Mouse (Mus musculus) common myeloid progenitor, adult 5-6 weeks (primary cell): ENCODE data around the gene Gm44965. TPM values are rescaled to one million over a fixed set of nuclear protein-coding genes. Genes with fewer than 3 reads are reported as not detected.

Experiments
- ATAC-seq: replicated peaks from 2 replicates; pipeline ENCODE4 v1.8.0; 2016; ENCODE audit warnings: low read depth, mild to moderate bottlenecking, moderate TSS enrichment, inconsistent platforms; ENCODE audit not compliant: poor library complexity, severe bottlenecking
- total RNA-seq: library from RNA; stranded (forward); fragments of 200-1000, 187-1606 nt; gene quantifications from 2 replicates; pipeline ENCODE4 v1.2.3, GENCODE M21; 2017

Gene Gm44965
- total RNA-seq: not detected in 2 replicates

DNA sequence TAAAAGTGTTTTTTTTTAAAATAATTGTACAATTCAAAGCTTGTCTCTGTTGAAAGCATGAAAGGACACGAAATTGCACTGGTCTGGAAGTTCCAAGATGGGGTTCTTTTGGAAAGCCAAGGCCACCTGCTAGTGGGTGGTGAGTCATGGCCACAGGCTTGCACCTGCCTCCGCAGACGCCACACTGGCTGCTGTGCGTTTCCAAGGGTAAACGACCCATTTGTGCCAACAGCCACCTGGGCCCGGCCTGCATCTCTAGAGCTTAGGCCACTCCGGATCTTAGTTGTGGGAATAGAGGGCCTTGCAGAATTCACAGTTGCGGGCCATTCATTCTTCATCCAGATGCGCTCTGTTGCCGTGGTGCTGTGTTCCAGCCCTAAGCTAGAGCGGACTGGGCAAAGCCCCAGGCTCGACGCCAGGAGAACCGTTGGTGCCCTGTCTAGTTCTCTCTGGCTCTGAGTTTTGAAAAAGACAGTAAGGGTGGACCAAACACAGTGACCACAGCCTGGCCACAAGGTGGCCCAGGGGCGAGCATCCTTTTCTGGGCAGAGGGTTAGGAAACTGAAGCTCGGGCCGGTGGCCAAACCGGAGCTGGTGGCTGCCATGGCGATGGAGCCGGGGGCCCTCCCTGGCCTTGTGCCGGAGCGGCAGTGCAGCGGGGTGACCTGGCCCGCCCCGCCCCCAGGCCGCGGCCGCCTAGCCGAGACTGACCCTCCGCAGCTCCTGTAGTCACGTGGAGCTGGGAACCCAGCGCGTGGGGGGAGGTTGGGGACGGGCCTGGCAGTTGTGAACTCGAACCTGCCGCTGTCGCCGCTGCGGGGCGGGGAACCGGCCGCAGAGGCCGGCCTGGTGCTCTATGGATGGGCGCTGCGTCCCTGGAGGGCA is at the start of gene Gm44965, which contains the start of gene Repin1:
TSS of gene Gm44965 (plus strand) at position 784 of the 885 bp plus-strand sequence.
TSS of gene Repin1 (plus strand) at position 726 of the 885 bp plus-strand sequence.
- ATAC-seq: peak; percentile 77

- ATAC-seq: no peak
Measured at GRCm38 (mm10) chr6:48545251-48545650, 48.5 kb upstream of the Gm44965 start.

DNA sequence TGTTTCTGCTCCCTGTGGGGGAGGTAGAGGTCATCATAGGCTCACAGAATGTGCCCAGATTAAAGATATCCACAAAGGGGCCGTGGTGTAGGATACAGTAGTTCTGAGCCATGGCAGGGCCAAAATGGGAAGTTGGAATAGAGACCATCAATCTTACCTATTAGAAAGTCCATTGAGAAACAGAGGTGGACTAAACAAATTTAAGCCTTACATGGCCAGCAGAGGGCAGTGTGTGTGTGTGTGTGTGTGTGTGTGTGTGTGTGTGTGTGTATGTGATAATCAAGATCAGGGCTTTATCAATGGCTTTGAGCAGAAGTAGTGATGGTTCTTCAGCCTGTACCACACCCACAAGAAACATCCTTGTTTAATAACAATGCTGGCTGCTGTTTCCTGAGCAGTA is 47.5 kb upstream of the Gm44965 start:
- peak; percentile 34 for ATAC-seq

DNA sequence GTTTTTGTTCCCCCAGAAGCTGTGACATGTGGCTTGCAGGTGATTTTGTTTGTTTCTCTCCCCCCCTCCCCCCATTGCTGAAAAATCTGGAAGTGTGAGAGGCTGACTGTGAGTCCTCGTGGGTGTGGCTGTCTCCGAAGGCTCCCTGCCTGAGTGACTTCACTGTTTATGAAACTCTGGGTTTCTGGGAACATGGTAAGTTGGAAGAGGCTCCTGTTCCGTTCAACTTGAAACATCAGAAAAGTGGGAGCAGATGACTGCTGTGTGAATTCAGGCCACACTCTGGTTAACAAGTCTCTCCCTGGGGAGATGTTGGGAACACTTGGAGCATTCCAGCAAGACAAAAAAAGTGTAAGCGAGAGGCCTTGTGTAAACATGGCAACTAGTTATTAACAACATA is 46.9 kb upstream of the Gm44965 start:
- ATAC-seq: no peak

DNA sequence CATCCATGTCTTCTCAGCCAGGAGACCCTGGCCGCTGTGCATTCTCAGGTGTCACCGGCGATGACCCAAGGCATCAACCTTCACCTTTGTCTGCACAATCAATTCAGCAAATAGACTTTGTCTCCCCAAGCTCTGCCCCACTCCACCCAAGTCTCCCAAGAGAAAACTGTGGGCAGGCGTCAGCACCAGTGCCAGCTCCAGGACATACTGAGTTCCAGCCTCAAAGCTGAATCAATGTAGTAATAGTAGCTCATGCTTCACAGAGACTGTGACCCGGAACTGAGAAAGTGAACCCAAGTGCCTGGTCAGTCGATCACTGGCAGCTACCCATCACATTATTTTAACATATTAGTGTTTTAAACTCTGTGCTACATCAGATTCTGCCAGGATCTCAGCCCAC is 45.4 kb upstream of the Gm44965 start:
- ATAC-seq: no peak

DNA sequence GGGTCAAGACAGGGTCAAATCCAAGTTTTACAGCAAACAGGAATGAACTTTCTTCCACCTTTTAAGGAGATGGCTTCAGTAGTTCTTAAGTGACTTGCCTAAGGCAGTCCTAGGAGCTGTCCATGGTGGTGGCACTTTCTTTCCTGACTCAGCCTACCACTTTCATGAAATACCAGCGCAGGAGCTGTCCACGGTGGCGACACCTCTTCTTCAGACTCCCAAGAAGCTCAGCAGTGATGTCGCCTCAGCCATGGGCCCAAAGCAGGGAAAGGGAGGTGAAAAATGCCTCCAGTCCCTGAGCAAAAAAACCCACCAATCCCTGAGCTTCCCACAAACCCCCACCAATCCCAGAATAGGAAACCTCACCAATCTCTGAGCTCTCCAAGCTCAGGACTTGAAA is 40.8 kb upstream of the Gm44965 start:
- ATAC-seq: no peak

GRCm38 (mm10) chr6:48553819-48554218 is 39.9 kb upstream of the Gm44965 start:
- ATAC-seq: no peak

DNA sequence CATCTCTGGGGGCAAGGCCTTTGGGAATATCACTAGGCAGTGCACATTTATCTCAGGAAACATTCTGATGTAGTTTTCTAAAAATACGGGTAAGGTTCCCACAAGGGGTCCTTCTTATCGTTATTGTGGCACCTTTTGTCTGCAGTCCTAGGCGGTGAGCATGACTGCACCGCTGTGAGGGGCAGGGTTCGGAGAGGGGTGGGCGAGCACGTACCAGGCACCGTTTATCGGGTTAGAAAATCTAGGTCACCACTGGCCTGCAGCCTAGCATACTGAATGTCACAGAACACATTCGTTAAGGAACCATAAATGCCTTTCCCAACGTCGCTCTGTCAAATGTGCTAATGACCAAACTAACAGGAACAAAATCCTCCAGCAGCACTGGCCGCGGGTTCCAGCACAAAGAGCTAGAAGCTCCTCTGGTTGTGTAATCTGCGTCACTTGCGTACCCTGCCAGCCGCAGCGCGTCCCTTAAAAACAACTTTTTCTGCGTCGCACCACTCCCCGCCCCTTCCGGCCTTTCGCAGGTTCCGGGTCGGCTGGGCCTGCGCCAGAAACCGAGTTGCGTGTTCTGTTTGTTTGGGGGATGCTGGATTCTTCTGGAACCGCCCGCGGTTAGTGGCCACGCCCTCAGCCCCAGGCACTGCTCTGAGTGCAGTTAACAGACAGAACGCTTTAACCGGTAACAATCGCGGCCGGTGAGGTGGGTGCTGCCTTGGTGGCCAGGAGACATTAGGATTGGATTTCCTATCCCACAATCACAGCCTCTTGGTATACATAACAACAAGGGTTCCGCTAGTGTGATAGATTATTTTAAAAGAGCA is 39.2 kb upstream of the Gm44965 start, which contains the start of gene Lrrc61:
TSS of gene Lrrc61 (plus strand) at position 517 of the 824 bp plus-strand sequence.
- peak; percentile 95 for ATAC-seq

DNA sequence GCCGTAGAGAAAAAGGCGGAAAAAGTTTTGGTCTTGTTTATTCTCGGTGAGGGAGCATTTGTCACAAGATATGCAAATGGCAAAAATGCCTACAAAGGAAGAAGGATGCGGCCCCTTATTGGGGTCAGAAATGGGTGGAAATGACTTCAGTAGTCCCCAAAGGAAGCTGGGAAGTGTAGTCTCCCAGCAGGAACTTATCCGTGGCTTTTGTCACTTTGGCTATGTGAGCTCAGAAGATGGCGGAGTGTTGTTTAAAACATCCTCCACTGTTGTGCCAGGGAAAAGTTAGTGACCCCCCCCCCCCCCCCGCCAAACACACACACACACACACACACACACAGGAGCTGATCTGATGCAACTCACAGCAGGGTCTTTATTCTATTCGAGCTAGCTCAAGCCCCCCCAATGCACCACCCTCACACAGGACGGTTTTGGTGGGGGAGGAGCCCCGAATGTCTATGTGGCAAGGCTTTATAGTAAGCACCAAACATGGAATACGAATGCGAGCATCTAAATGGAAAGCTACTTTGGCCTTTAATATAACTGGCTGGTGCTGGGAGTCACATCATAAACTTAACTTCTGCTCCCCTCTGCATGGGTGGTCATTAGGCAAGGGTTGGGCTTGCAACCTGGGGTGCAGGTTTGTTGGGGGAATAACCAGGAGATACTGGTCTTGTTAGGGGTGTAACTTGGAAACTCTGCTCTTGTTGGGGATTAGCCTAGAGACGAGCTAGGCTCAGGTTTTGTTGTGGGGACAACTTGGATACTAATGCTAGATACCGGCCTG is 38.4 kb upstream of the Gm44965 start:
- peak; percentile 51 for ATAC-seq

DNA sequence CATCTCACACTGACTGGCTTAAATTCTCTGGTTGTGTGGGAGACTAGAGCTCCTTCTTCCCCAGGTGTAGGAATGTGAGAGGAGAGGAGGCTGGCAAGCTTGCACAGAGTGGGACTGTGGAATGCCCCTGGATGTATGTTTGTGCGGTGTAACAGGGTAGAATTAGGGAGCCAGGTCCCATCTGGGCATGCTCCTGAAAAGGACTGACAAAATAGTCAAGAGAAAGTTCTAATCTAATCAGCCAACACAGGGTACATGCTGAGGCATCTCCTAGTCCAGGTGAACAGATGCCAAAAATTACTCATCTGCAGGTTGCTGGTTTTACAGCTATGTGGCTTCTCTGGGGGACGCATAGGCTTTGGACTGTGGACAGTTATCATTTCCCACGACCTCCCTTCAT is 37.8 kb upstream of the Gm44965 start:
- ATAC-seq: no peak

DNA sequence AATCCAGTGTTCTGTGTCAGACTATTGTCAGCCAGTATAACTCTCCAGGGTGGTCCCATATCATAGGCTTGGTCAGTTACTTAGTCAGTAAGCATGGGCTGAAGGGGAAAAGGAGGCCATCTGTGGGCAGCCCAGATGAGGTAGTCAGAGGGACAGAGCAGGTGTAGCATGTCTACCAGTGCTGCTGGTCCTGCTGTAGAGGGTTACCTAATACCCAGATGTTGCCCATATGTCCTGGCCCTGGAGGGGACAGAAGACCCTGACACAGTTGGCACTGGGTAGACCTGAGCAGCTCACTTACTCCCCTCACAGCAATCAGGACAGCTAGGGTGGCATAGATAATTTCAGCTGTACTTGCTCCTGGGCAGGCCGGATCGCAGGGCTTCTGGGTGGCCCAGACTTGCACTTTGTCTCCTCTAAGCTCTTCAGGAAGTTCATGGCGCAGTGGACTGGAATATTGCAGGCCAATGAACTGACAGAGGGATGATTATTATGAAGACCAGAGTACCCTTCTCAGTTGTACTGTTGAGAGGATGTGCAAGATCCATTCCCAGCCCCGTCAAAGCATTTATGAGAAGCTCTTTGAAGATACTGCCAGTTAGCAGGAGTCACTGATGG is 27.9 kb upstream of the Gm44965 start:
- no peak for ATAC-seq

DNA sequence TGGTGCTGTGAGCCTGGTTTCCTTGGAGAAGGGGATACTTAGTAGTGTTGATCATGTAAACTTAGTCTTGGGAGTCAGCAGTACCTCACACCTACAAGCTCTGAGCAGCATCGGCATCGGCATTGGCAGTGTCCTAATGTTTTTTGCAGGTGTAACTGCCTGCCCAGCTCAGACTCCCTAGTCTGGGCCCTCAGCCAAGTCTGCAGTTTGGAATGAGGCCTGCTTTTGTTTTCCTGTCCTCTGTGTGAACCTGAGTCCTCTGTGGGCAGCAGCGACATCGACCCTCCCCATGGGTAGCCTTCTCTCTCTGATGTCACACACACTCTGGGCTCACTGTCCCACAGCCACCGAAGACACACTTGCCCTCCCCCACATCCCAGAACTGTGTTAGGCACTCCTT is 27.4 kb upstream of the Gm44965 start:
- ATAC-seq: no peak

- ATAC-seq: peak; percentile 91
Measured at GRCm38 (mm10) chr6:48568036-48568984, 25.4 kb upstream of the Gm44965 start.

DNA sequence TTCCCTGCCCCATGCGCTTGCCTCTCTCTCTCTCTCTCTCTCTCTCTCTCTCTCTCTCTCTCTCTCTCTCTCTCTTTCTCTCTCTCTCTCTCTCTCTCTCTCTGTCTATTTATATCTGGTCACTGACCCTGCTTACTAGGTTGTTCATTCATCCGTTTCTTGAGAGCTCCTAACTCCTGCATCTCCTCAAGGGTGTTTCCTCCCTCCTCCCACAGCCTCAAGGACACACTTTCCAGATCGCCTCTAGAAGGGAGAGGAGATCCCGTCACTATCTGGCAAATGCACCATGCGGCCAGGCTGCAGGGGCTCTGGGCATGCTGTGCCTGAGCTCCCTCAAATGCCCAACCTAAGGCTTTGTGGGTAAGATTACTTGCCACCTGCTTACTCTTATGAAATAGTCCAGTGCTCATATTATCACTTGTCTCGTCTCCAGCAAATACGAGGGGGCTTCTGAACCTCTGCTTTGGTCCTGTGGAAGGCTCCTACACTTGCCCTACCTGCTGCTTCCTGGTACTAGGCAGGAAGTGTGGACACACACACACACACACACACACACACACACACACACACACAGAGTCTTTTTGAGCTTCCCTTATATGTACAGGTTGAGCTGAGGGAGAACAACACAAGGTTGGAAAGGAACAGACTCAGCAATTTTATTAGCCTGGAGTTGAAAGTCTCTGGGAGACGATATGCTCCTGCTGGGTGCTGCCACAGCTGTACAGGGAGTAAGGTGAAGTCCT is 24.5 kb upstream of the Gm44965 start:
- ATAC-seq: no peak

DNA sequence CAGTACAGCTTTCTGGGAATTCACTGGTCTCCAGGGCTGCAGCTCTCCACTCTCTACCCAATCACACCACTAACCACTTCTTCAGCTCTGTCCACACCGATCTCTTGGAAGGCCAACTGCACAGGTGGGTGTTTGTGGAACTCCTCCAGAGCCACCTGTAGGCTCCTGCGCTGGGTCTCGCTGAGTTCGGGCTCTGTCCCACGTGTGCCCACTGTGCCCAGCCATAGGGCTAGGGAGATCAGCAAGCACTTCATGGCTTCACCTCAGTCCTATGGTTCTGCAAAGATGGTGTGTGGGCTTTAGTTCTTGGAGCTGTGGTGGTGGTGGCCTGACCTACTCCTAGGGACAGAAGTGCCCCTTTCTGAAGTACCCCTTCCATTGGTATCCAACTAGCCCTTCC is 21.7 kb upstream of the Gm44965 start:
- ATAC-seq: no peak

DNA sequence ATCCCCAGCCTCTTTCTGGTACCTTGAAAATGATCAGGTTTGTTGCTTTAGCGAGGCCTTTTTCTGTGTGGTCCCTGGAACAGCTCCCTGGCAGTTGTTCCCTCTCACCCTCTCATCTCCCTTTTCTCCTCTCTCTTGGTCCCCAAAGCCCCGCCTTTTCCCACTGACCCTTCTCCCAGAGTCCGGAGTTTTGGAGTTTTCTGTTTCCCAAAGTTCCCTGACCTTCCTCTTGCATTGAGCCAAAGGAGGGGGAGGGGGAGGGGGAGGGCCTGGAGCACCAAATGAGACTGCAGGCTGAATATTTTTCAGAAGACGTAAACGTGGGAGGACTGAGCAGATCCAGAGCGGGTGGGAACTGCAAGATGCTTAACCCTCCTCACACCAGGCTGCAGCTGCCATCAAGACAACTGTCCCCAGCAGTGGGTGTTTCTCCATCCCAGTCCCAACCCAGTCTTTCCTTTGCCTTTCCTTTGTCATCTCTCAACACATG is 21.1 kb upstream of the Gm44965 start, which contains the start of gene Rarres2:
TSS of gene Rarres2 (minus strand) at position 218 of the 490 bp plus-strand sequence.
- no peak for ATAC-seq

DNA sequence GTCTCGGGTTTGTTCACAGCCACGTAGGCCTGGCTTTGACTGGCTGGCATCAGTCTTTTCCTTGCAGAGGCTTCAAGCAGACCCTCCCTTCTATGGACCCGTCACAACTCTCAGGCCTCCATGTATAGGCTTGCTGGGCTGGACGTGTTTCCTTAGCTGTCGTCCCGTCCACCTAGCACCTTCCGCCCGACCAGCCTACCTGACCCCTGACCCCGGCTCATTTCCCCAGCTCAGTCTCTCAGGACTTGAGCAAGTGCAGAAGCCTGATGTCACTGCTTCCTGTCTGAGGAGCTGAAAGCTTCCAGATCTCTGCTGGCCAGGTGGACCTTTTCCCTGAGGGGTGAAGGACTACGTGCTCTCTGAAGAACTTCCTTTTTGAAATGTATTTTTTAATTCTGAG is 20.5 kb upstream of the Gm44965 start:
- ATAC-seq: no peak

DNA sequence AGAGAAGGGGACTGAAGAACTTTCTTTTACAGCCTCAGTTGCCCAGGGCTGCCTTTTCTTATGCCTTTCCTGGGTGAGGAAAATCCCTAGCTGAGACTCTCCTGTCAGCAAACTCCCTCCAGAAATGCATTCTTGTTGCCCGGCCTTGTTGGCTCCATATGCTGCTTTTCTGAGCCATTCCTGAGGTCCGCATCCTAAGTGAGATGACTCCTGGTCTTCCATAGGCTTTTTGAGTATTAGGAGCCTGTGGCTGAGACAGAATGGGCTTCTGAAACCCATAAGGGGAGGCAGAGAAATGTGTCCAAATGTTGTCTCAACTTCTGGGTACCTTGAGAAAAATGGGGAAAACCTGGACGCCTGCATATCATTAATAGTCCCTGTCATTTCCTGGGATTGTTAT is 19.8 kb upstream of the Gm44965 start:
- ATAC-seq: no peak
